Mouse (Mus musculus) embryo, embryonic 9.5 days (tissue): Measurements from ENCODE around the gene Nrxn1.

Source experiments
- DNase-seq: peaks from one replicate; pipeline ENCODE4 v3.0.0-alpha.2; 2017; ENCODE audit errors: extremely low spot score

The Nrxn1 gene

DNA sequence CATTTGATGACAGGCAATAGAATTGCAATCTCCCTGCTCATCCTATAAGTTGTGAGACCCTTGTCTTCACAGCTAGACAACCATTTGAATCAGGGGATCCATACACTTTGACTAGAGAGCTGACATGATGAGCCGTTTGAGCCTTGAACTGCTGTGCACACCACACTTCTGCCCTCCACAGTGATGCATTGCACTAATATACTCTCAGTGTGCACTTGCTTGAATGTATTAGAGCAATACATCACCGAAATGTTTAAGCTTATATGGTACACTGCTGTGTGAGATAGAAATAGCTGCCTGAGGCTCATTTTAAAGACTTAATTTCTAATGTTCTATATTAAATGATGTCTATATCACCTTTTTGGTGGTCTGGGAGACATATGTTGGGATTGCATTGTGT lies 430.6 kb downstream of the Nrxn1 start:
- DNase-seq: no peak

GRCm38 (mm10) chr17:90654506-90654905 lies 438.4 kb downstream of the Nrxn1 start:
- DNase-seq: no peak

GRCm38 (mm10) chr17:90653347-90653746 lies 439.5 kb downstream of the Nrxn1 start:
- no peak for DNase-seq

GRCm38 (mm10) chr17:90650279-90650678 lies 442.6 kb downstream of the Nrxn1 start:
- no peak for DNase-seq

DNA sequence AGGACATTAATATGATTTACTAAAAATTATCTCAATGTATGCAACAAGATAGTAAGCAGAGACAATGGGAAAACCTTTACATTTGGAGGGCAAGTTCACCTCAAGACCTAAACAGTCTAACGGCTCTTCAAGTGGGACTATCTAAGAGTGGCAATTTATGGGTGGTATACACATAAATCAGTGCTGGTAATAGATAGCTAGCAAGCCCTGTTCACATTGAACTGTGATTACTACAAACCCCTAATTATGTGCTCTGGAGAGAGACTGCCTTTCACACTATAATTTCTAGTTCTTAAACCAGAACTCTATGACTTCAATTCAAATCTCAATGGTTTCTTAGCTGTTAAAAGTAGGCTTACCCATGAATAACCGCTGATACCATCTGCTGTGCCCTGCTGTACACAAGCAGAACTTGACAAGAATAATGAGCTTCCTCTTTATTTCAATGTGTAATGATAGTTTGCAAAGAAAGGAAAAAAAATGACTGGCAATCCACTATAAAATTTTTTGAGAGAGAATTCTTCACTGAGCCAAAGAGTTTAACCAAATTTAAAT lies 453.8 kb downstream of the Nrxn1 start:
- DNase-seq: no peak

- no peak for DNase-seq
Observed at GRCm38 (mm10) chr17:90638183-90638727, 454.6 kb downstream of the Nrxn1 start.

- no peak for DNase-seq
Observed at GRCm38 (mm10) chr17:90631371-90631770, 461.5 kb downstream of the Nrxn1 start.

GRCm38 (mm10) chr17:90629851-90630250 lies 463.0 kb downstream of the Nrxn1 start:
- DNase-seq: no peak

- no peak for DNase-seq
Observed at GRCm38 (mm10) chr17:90628469-90628868, 464.4 kb downstream of the Nrxn1 start.

- DNase-seq: no peak
Observed at GRCm38 (mm10) chr17:90628004-90628403, 464.9 kb downstream of the Nrxn1 start.

GRCm38 (mm10) chr17:90627395-90627794 lies 465.5 kb downstream of the Nrxn1 start:
- no peak for DNase-seq

DNA sequence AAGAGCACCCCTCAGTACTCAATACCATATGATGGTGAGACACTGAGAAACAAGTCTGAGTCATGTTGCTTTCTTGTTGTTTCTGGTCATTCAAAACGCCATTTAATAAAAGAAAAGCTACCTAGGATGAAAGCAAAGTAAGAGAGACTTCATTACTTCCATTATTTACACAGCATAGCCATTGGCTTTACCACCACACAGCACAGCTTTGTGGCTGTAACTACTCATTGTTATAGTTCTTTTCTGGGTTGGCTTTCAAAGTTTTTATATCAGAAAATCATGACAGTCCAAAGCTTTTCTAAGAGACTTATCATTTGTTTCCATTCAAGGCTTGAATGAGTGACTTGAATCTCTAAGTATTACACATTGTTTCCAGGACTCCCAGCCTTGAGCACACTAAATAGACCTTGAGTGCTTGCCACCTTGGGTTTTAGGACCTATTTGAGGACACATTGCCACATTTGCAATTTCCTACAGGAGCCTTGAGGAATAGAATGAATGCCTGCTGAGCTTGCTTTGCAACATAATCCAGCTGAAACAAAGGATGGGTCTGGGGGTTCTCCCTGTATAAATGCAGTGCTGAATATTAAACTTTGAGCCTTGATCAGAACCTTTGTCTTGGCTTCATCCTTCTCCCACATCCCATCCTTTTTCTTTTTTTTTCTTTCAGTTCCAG lies 468.1 kb downstream of the Nrxn1 start:
- no peak for DNase-seq

GRCm38 (mm10) chr17:90621828-90622227 lies 471.0 kb downstream of the Nrxn1 start:
- no peak for DNase-seq

- DNase-seq: no peak
Observed at GRCm38 (mm10) chr17:90615019-90615418, 477.9 kb downstream of the Nrxn1 start.

DNA sequence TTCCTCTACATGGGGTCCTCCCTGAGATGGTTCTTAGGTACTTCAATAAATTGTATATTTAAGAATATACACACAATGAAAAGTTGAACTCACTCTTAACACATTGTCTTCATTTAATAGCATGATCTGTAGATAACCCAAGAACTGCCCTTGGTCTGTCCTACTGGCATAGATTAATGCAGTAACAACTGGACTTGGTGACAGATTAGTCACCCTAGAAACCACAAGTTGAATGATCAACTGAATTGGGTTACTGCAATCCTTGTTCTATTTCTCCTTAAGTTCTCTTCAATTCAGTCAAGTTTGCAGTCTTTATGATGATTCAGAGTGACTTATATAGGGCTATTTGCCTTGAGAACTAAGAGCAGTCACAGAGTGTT lies 485.5 kb downstream of the Nrxn1 start:
- DNase-seq: no peak

GRCm38 (mm10) chr17:90606718-90607426 lies 486.0 kb downstream of the Nrxn1 start:
- no peak for DNase-seq

- no peak for DNase-seq
Observed at GRCm38 (mm10) chr17:90599570-90600524, 493.0 kb downstream of the Nrxn1 start.

- no peak for DNase-seq
Observed at GRCm38 (mm10) chr17:90594798-90595533, 497.9 kb downstream of the Nrxn1 start.

- no peak for DNase-seq
Observed at GRCm38 (mm10) chr17:90586891-90587290, 506.0 kb downstream of the Nrxn1 start.

- DNase-seq: peak; percentile 54
Observed at GRCm38 (mm10) chr17:90584666-90585195, 508.1 kb downstream of the Nrxn1 start.
